Mouse (Mus musculus) lung, adult 18-20 months (tissue): ENCODE data around the gene Emb.

Experiments
- DNase-seq, 2 experiments: peaks; one replicate each; pipeline ENCODE4 v3.0.0; 2022; ENCODE audit warnings: mixed read lengths in 2 of 2

The Emb gene

DNA sequence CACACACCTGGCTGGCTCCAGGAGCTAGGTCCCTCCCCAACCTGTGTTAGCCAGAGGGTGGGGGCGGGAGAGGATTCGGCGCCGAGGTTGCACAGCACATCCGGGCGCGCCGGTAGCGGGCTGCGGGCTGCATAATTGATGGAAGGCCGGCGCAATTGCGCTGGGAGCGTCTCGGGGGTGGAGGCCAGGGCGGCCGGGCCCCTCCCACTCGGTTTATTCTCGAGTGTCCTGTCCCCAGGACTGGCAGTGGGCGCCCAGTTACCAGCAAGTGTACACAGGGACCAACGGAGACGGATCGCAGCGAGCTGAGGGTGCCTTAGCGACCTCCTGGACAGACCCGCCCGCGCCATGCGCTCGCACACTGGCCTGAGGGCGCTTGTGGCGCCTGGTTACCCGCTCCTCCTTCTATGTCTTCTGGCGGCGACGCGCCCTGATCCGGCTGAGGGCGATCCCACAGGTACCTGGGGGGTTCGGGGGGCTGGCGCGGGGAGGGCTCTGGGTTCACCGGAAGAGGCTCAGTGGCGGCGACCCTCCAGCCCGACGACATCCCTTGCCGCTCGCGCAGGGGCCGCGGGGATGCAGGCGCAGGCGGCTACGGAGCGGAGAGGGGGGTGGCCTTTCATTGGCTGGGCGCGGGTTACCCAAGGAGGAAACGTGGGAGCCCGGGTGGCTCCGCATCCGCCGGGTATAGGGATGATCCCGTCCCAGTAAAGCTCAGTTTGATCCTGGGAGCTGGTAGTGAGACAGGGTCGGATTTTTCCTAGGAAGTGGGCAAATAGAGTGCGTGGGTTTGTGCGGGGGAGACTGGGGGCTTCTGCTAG is 12.4 kb downstream of the Emb start, which contains the start of gene Gm17509:
TSS of gene Gm17509 (minus strand) at position 575 of the 821 bp plus-strand sequence.
- peak; percentile 77 to 81 for DNase-seq

DNA sequence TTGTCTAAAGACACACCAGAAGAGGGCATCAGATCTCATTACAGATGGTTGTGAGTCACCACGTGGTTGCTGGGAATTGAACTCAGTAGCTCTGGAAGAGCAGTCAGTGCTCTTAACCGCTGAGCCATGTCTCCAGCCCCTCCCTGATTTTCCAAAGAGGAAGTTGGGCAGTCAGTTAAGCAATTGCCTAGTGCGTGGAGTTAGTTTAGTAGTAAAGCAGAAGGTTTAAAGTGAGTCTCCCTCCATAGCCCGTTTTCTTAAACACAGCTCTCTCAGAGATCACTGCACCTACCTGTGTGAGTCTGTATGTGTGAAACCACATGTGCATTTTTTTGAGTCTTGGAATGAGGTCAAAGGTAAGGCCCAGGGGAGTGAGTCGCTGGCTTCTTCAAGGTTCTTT is 14.8 kb downstream of the Emb start:
- DNase-seq, result peak in 1 of 2 experiments; percentile 54

DNA sequence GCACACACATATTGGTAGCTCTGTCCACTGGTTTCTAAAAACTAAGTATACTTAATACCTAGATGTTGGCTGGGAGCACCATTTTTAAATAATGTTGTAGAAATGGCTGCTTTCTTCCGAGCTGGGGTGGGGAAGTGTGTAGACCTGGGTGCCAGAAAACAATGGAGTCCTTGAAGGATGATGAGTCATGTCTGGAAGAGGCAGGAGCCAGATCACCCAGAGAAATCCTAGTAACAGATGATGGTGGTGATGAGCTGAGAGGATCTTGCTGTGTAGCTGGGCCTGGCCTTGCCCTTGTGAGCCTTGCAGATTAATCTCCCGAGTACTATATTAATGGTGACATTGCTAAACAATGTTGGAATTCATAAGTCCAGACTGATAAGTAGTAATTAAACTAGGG is 16.6 kb downstream of the Emb start:
- no peak for DNase-seq

DNA sequence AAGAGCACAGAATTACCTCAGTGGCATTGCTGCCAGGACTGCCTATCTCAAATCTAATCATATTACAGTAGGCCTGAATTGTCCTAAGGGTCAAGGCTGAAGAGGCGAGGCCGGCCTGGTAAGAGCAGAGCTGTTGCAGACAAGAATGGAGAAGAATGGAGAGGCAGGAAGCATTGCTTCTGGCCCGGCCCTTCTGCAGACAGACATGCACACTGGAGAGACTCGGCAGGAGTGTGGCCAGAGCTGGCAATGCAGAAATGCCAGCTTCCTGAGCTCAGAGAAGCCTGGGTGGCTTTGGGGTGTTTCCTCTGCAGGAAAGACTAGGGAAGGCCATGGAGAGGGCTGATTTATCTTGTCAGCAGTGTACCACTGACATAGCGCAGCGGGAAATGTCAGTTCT is 17.2 kb downstream of the Emb start:
- no peak for DNase-seq

DNA sequence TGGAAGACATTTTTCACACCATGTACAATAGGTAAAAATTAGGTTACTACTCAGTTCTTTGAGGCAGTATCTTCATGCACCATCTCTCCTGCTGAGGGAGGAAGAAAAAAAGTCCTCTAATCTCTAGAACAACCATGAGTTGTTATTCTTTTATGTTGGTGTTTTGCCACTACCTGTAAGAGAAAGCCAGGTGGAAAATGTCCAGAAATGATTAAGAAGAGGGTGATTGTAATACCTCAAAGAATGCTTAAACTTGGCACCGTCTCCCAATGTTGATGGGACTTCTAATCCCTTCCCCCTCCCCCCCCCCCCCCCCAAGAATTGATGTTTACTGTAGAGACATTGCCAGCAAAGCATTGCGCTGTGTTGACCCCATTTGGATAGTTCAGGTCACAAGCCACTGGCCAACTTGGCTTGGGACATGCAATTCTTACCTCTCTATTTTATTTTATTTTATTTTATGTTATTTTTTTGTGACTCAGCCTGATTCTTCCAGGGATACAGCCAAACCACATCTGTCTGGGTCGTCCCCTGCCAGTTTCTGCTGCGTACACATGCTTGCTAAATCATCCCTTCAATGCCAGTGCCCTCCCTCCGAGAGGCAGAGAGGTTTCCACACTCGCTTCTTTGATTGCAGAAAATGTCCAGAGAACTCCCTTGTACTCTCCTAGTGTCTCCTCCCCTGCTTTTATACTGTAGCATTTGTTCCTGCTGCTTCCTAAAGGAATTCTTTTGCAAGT is 22.2 kb downstream of the Emb start:
- no peak for DNase-seq

DNA sequence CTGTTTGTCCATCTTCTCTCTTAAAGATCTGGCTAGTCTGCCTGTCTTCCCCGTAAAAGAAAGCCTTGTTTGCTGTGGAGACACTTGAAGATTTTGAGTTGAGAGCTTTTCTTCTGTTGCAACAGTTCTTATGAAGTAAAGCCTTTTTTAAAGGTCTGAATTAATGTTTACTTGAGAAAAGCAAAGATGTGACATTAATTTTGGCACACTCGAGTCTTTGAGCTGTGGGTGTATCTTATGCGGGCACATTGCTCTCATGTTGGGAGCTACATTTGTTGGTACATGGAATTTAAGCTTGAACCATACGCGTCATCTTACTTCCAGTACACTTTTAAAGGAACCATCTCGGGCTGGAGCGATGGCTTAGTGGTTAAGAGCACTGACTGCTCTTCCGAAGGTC is 25.5 kb downstream of the Emb start:
- DNase-seq, result no peak

DNA sequence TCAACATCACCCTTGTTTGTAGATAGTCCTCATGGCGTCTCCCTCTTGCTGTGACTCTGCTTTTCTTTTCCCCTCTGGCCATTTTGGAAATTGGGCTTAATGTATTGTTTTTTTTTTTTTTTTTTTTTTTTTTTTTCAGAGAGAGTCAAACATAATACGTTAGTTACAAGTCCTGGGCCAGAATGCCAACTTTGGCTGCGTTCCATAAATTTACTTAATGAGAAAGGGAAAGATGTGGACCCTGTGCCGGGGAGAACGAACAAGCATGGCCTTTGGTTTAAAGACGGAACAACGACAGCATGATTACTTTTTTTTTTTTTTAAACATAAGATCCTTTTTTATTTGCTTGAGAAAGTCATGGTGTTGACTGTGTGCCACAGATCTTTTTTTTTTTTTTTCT is 26.1 kb downstream of the Emb start:
- no peak for DNase-seq

DNA sequence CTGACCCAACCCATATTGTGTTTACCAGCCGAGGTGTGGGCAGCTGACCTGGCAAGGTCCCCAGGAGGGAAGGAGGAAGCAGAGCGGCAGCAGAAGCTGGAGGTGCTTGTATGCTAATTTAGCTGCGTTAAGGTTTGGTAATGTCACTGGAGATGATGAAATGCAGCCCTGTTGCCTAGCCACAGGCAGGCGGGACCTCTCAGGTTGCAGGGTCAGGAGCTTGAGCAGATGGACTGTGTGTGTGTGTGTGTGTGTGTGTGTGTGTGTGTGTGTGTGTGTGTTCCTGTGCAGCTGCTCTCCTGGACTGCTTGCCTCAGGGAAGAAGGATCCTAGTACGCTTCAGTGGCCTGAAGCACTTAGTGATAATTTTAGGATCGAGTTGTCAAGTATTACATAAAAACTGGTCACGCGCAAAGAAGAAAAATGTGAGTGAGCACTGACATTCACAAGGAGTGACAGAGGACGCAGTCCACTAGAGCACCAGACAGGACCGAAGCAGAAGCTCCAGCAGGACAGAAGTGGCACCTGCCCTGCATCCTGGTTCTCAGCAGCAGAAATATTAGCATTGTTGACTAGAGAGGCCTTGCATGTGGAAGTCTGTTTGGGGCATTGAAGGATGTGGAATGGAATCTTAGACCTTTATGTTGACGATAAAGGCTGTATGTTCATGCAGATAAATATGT is 27.3 kb downstream of the Emb start:
- DNase-seq, result peak; percentile 84 to 90

DNA sequence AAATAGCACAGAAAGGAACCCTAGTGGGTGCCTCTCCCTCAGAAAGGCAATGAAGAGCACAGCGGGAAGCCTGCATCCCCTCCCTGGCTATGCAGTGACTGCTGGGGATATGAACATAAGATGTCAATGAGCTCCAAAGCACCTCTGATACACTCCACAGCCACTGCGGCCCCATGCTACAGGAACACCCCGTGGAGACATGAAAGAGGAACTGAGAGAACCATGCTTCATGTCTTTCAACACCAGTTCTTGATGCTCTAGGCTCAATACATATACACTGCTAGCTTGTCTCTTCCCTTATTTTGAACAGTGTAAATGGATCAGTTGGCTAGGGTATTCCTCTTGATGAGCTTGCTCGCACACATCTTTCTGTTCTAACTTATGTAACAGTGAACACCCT is 28.8 kb downstream of the Emb start:
- DNase-seq, result no peak

DNA sequence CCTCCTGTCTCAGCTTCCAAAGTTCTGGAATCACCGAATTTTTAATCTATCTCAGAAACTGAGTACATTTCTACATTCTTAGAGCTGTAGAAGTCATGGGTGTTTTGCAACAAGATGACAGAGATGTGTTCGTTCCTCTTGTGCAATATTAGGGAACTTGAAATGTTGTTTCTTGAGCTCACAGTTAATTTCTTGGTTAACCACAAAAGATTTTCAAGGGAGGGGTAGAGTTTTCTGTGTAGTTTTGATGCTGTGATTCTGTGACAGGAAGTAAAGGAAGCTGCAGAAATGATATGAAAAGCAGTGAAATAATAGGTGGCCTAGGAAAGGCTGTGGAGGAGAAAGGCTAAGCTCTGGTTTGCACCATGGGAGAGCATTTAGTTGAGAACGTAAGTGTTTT is 33.7 kb downstream of the Emb start:
- no peak for DNase-seq

DNA sequence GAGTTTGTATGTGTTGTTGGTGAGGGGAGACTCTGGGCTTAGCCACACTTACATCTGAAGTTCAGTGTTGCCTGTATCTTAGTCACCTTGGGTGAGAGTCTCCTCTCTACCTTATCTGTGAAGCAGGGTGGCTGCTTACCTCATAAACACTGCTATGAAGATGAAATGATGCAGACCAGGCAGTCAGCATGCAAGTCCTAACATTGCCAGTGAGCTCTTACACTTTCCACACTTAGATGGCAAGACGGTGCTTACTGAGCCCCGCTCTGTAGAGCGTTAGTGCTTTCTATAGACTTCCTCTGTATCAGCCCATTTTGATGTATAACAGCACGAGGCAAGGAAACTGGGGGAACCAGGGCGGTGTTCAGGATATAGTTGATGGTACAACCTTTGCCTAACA is 34.3 kb downstream of the Emb start:
- no peak for DNase-seq

DNA sequence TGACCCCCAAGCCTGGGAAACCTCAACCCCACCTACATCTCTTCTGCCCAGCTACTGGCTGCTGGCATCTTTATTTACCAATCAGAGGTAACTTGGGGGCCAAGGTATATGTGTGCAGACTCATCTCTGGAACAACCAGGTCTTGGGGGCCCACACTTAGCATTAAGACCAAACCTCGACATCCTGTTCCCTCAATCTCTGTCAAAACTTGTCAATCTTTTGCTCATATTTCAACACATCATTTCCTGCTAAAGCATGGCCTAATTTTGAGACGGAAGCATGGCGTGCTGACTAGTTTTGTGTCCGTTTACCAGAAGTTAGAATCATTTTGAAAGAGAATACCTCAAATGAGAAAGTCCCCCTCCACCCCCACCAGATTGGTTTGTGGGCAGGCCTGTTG is 52.4 kb downstream of the Emb start:
- no peak for DNase-seq

DNA sequence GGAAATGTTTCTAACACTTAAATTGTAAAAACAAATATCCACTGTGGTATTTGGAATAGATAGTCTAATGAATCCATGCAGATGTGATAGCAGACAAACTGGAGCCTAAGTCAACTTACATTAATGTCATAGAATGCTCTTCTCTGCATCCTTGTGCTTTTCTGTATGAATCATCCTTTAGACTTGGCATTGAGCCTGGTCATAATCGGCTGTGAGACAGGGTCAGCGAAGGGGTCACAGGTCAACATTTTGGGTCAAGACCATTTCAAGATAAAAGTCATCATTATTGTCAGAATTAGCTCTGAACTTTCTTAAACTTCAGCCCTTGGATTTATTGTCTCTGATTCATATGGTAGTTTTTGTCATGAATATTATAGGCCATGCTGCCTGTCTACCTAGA is 57.8 kb downstream of the Emb start:
- DNase-seq, result no peak

DNA sequence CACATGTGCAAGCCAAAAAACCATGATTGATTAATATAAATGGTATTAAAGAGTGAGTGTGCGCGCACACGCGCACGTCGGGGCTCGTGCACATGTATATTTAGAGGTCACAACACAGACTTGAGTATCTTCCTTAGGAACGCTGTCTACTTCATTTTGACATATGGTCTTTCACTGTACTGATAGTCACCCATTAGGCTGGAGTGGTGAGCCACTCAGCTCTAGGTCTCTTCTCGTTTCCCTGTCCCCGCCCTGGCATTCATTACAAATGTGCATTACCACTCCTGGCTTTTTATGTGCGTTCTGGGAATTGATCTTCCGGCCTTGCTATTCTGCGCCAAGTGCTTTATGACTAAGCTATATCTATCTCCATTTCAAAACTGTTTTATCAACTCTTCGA is 59.6 kb downstream of the Emb start:
- no peak for DNase-seq

DNA sequence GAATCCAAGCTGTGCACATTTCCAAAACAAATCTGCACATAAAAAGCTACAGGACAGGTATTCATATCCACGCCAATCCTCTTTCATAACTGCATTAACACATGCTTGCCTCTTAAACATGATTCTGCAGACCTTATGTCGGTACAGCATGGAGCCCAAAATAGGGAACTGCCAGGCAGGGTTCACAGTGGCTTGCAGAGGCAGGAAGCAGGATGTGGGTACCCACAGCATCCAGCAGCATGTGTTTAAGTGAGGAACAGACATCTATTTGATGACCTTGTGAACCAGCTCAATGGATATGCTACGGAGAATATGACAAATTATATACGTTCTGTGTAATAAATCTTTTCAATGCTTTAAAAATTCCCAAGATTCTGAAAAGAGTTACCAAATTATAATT is 75.7 kb downstream of the Emb start:
- DNase-seq, result peak; percentile 10 to 11

DNA sequence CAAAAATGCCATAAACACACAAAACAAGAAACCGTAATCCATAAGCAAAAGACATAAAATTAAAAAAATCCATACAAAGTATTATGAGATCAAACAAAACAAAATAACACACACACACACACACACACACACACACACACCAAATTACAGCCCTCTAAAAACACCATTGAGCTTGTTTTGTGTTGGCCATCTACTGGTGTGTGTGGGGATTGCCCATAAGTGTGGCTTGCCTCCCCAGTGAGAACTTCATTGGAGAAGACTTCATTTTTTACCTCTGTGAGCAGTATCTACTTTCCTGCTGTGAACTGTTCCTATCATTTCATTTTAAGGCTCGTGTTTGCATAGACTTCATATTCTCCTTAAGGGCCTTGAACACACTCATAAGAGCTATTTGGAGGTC is 78.6 kb downstream of the Emb start:
- DNase-seq, result no peak

DNA sequence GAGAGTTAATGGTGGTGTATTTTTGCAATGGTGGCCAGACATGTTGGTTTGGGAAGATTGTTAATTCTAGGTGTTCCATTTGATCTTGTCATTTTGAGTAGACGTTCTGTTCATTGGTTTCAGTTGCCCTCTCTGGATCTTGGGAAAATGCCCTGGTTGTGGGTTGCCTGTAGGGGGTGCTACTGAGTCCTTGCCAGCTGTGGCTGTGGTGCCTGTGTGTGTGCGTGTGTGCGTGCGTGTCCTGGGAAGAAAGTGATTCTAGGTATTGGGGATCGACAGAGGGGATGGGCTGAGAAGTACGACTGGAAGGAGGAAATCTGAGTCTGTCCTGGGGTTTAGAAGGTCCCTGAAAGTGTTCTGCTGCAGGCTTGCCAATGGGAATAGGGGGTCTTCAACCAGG is 79.1 kb downstream of the Emb start:
- DNase-seq, result no peak

DNA sequence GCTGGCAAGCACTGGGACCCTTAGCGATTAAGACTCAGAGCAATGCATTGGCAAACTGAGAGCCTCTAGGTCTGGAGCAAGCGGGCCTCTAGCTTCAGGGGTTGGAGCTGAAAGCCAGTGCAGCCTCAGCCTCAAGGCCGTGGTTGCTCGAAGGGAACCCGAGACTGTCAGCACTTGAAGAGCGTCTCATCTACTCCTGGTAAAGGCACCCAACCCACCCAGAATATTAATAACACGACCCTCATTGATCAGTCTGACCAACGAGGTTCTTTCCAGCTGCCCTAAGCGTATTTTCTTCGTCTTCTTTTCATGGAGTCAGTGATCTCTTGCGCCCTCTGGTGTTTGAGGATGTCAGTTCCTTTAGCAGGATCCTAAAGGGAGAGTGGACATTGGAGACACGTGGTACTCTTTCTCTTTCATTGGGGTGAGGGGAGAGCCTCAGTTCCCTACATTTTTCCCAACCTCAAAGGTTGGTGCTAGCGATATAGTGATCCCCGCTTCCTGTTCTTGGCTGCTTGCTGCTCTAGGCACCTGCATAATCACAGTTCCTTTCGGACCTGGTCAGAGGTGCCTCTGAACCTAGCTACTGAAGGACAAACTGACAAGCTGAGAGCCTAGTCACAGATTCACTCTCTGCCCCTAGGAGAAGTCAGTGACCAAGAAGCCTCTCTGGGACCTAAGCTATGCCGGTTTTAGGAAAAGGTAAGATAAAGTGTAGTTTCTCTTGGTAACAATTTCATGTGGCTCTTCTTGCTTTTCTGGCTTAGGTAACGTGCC is 81.3 kb downstream of the Emb start:
- DNase-seq, result peak; percentile 32 to 50

DNA sequence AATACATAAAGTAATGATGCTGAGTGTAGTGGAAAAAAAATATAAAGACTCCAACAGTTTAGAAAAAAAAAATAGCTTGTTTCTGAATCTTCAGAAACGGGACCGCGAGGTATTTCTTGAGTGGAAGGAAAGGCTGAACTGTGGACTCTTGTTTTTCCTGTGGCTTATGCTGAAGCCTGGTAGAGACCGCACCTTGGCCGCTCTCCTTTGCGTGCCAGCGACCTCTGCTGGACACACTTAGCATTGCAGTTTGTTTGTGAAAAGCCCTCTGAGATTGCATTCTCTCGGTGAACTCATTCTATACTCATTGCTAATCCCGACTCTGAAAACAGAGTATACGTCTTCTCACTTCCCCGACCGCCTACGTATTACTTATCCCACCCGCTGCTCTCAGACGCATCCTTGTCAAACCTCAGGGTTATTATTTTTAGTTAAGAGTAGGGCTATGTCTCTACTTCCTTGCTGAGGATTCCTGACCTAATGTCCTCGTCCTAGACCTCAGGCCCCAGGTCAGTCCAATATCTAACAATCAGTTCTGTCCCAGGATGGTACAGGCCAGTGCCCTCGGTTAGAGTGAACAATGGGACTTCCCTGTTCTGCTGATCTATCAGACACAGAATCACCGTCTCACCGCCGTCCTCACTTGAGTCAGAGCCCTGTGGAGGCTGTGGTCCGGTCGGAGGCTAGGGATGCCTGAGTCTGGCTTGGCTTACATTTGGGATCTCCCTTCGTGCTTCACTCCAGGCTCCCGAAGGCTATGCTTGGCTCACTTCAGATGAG is 103.3 kb downstream of the Emb start:
- peak; percentile 52 to 54 for DNase-seq
